Mouse (Mus musculus) MEL (cell line): ENCODE data around the gene Rab11fip3. TPM values are rescaled to one million over a fixed set of nuclear protein-coding genes. Genes with fewer than 3 reads are reported as not detected.

Source experiments
- DNase-seq: peaks from one replicate; pipeline ENCODE4 v3.0.0; 2011; ENCODE audit warnings: low read depth, low spot score
- H3K27ac ChIP-seq: 2 replicates; pipeline ENCODE4 v1.5.1; 2012; ENCODE audit warnings: low read depth, mild to moderate bottlenecking, control low read depth, low read length, moderate library complexity; ENCODE audit not compliant: control insufficient read depth
- H3K27me3 ChIP-seq, 2 experiments: fragments of 150-350 bp in 1 of 2; sonication (generic) in 1 of 2; 2 replicates each; pipeline ENCODE4 v1.6.1; 2012; ENCODE audit warnings: low read length in 2 of 2, mild to moderate bottlenecking in 2 of 2, improper control_type of control experiment in 1 of 2, moderate library complexity in 1 of 2; ENCODE audit not compliant: insufficient read depth in 2 of 2, control insufficient read depth in 1 of 2
- H3K36me3 ChIP-seq, 2 experiments: 2 replicates each; pipeline ENCODE4 v1.6.1; 2012 to 2014; ENCODE audit warnings: low read length in 2 of 2, improper control_type of control experiment in 1 of 2, inconsistent platforms in 1 of 2, mild to moderate bottlenecking in 1 of 2; ENCODE audit not compliant: insufficient read depth in 2 of 2, control insufficient read depth in 1 of 2
- H3K4me1 ChIP-seq, 2 experiments: fragments of 150-350 bp in 1 of 2; sonication (generic) in 1 of 2; 2 replicates each; pipeline ENCODE4 v1.6.1; 2012; ENCODE audit warnings: low read length in 2 of 2, improper control_type of control experiment in 1 of 2, mild to moderate bottlenecking in 1 of 2; ENCODE audit not compliant: insufficient read depth in 2 of 2, control insufficient read depth in 1 of 2
- H3K4me3 ChIP-seq, 2 experiments: fragments of 150-350 bp in 1 of 2; sonication (generic) in 1 of 2; 2 replicates each; pipeline ENCODE4 v1.5.1; 2012; ENCODE audit warnings: low read depth in 2 of 2, low read length in 2 of 2, mild to moderate bottlenecking in 2 of 2, moderate library complexity in 2 of 2, control low read depth in 1 of 2, improper control_type of control experiment in 1 of 2; ENCODE audit not compliant: control insufficient read depth in 1 of 2, insufficient read depth in 1 of 2
- H3K79me2 ChIP-seq: 2 replicates; pipeline ENCODE4 v1.6.1; 2012; ENCODE audit warnings: mild to moderate bottlenecking, low read length, moderate library complexity; ENCODE audit not compliant: control insufficient read depth, poor library complexity, insufficient read depth
- H3K9ac ChIP-seq: 2 replicates; pipeline ENCODE4 v1.6.1; 2012; ENCODE audit warnings: low read depth, mild to moderate bottlenecking, control low read depth, low read length, moderate library complexity; ENCODE audit not compliant: control insufficient read depth, poor library complexity, severe bottlenecking
- H3K9me3 ChIP-seq: fragments of 150-350 bp; sonication (generic); replicated peaks from 2 replicates; pipeline ENCODE4 v1.6.1; 2012; ENCODE audit warnings: mild to moderate bottlenecking, low read length, improper control_type of control experiment, moderate library complexity; ENCODE audit not compliant: insufficient read depth
- E2F4 ChIP-seq: IDR thresholded peaks from 2 replicates; pipeline ENCODE4 v1.6.1; 2011; ENCODE audit warnings: low read depth, low read length, improper control_type of control experiment, borderline replicate concordance
- ELF1 ChIP-seq: IDR thresholded peaks from 2 replicates; pipeline ENCODE4 v1.6.1; 2014; ENCODE audit warnings: low read depth, mild to moderate bottlenecking, inconsistent platforms, low read length, improper control_type of control experiment, moderate library complexity
- EP300 ChIP-seq, 2 experiments: IDR thresholded peaks; 2 replicates each; pipeline ENCODE4 v1.6.1; 2011; ENCODE audit warnings: improper control_type of control experiment in 2 of 2, low read length in 2 of 2, low read depth in 1 of 2, mild to moderate bottlenecking in 1 of 2
- ETS1 ChIP-seq: IDR thresholded peaks from 2 replicates; pipeline ENCODE4 v1.6.1; 2012; ENCODE audit warnings: low read depth, mild to moderate bottlenecking, inconsistent platforms, low read length, improper control_type of control experiment, moderate library complexity
- GABPA ChIP-seq: IDR thresholded peaks from 2 replicates; pipeline ENCODE4 v1.6.1; 2012; ENCODE audit warnings: low read depth, mild to moderate bottlenecking, inconsistent platforms, low read length, improper control_type of control experiment, moderate library complexity
- GATA1 ChIP-seq: IDR thresholded peaks from 2 replicates; pipeline ENCODE4 v1.6.1; 2011; ENCODE audit warnings: low read depth, low read length, improper control_type of control experiment
- HCFC1 ChIP-seq: IDR thresholded peaks from 2 replicates; pipeline ENCODE4 v1.6.1; 2012; ENCODE audit warnings: low read depth, mild to moderate bottlenecking, inconsistent platforms, low read length, improper control_type of control experiment, moderate library complexity
- MAFK ChIP-seq: IDR thresholded peaks from 2 replicates; pipeline ENCODE4 v1.6.1; 2011; ENCODE audit warnings: low read depth, mild to moderate bottlenecking, low read length, improper control_type of control experiment, borderline replicate concordance
- MEF2A ChIP-seq: IDR thresholded peaks from 2 replicates; pipeline ENCODE4 v1.6.1; 2014; ENCODE audit warnings: low read depth, mild to moderate bottlenecking, inconsistent platforms, low read length, improper control_type of control experiment; ENCODE audit not compliant: poor library complexity, insufficient replicate concordance, severe bottlenecking; ENCODE audit errors: extremely low read depth
- MYC ChIP-seq: IDR thresholded peaks from 2 replicates; pipeline ENCODE4 v1.6.1; 2011; ENCODE audit warnings: low read depth, mild to moderate bottlenecking, low read length, improper control_type of control experiment, moderate library complexity
- NRF1 ChIP-seq: IDR thresholded peaks from 2 replicates; pipeline ENCODE4 v1.6.1; 2014; ENCODE audit warnings: low read depth, mild to moderate bottlenecking, inconsistent platforms, low read length, improper control_type of control experiment, moderate library complexity; ENCODE audit not compliant: poor library complexity, insufficient read depth, severe bottlenecking
- POLR2AphosphoS2 ChIP-seq: IDR thresholded peaks from 2 replicates; pipeline ENCODE4 v1.6.1; 2011; ENCODE audit warnings: low read length, improper control_type of control experiment
- SIN3A ChIP-seq: IDR thresholded peaks from 2 replicates; pipeline ENCODE4 v1.6.1; 2012; ENCODE audit warnings: low read length, improper control_type of control experiment, inconsistent platforms
- SMC3 ChIP-seq: IDR thresholded peaks from 2 replicates; pipeline ENCODE4 v1.6.1; 2011; ENCODE audit warnings: low read depth, low read length, improper control_type of control experiment
- TCF12 ChIP-seq: IDR thresholded peaks from 2 replicates; pipeline ENCODE4 v1.6.1; 2014; ENCODE audit warnings: low read depth, mild to moderate bottlenecking, inconsistent platforms, low read length, improper control_type of control experiment, moderate library complexity
- ZKSCAN1 ChIP-seq: IDR thresholded peaks from 2 replicates; pipeline ENCODE4 v1.6.1; 2012; ENCODE audit warnings: low read depth, mild to moderate bottlenecking, inconsistent platforms, low read length, improper control_type of control experiment, moderate library complexity
- ZNF384 ChIP-seq: IDR thresholded peaks from 2 replicates; pipeline ENCODE4 v1.6.1; 2012; ENCODE audit warnings: low read depth, mild to moderate bottlenecking, inconsistent platforms, low read length, improper control_type of control experiment
- polyA plus RNA-seq, 2 experiments: library from polyadenylated mRNA; stranded (reverse) in 1 of 2; unstranded in 1 of 2; fragments of >175 nt in 1 of 2; fragments of >200 nt in 1 of 2; gene quantifications; 2 replicates each; pipeline versions ENCODE4 v1.2.1 to v1.2.4; 2012; ENCODE audit warnings: low replicate concordance in 2 of 2, low read depth in 1 of 2; ENCODE audit not compliant: insufficient read length in 2 of 2, insufficient read depth in 1 of 2, missing spikeins in 1 of 2
- total RNA-seq: library from RNA; depleted of rRNA; stranded (reverse); fragments of 300-350 nt; gene quantifications from 2 replicates; pipeline ENCODE4 v1.2.3, GENCODE M21; 2012

The Rab11fip3 gene
- total and polyA plus RNA-seq, 3 experiments, result 3.2 to 18.9 TPM; not detected in 1

GRCm38 (mm10) chr17:26017949-26018348, 51.4 kb downstream of the Rab11fip3 start:
- H3K9me3 ChIP-seq, result no peaks in the 10 kb centered on the region
- no peak for DNase-seq
- TF ChIP-seq MAFK (no peak), ETS1 (no peak), ELF1 (no peak), HCFC1 (no peak), SIN3A (no peak), EP300 (IDR thresholded peaks at IDR 0.05; ENCODE audit: low read depth in 1 of 2, low read length in 2 of 2) (no peak), GABPA (no peak), TCF12 (no peak)
- TF ChIP-seq, all 39 proteins: peak for 0
- Histone ChIP-seq H3K27me3 (no peaks in the 10 kb centered on the region), H3K4me1 (peaks cover 0 to 4% of the 10 kb centered on the region in 2 experiments; a peak in 2 of 4 replicates), H3K27ac (no peak overlapping the region), H3K4me3 (no peak overlapping the region), H3K36me3 (peaks cover 0 to 3% of the 10 kb centered on the region in 2 experiments; a peak in 2 of 4 replicates), H3K79me2 (no peaks in the 10 kb centered on the region), H3K9ac (no peak overlapping the region)

DNA sequence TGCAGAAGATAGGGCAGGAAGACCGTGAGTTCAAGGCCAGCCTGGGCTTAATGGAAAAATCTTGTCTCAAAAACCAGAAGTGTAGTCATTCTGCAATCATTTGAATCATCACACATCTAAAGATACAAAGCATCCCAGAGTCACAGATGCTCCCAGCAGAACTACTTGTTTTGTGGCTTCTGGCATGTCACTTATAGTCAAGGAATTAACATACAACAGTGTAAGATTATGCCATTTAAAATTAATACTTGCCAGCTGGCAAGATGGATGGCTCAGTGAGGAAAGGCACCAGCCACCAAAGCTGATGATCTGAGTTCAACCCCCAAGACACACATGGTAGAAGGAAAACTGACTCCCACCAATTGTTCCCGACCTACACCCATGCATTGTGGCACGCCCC, 52.3 kb downstream of the Rab11fip3 start:
- H3K27me3 ChIP-seq, result no peaks in the 10 kb centered on the region
- TF ChIP-seq ELF1 (no peak), POLR2AphosphoS2 (no peak), NRF1 (no peak), ZKSCAN1 (no peak), TCF12 (no peak), E2F4 (no peak), MYC (no peak), SMC3 (no peak), MEF2A (no peak), GATA1 (no peak), ZNF384 (no peak)
- TF ChIP-seq, all 39 proteins: peak for 0
- Histone ChIP-seq H3K4me1 (peaks cover 0 to 5% of the 10 kb centered on the region in 2 experiments; a peak in 2 of 4 replicates), H3K36me3 (peaks cover 0 to 3% of the 10 kb centered on the region in 2 experiments; a peak in 2 of 4 replicates), H3K9ac (no peak overlapping the region), H3K9me3 (no peaks in the 10 kb centered on the region), H3K4me3 (no peak overlapping the region), H3K27ac (no peak overlapping the region), H3K79me2 (no peaks in the 10 kb centered on the region)
- no peak for DNase-seq
